Mouse (Mus musculus) thymus, postnatal 36 days (tissue): ENCODE data around the gene Atp5j2.
A peak's percentile ranks its signal among the peaks of the same experiment; 100 is the strongest.

ENCODE experiments used
- DNase-seq, 2 experiments: peaks; one replicate each; pipeline ENCODE4 v3.0.0; 2022; ENCODE audit warnings: mixed read lengths in 2 of 2

The Atp5j2 gene

GRCm38 (mm10) chr5:145200387-145200786, 8.5 kb upstream of the Atp5j2 start:
- DNase-seq, result no peak

DNA sequence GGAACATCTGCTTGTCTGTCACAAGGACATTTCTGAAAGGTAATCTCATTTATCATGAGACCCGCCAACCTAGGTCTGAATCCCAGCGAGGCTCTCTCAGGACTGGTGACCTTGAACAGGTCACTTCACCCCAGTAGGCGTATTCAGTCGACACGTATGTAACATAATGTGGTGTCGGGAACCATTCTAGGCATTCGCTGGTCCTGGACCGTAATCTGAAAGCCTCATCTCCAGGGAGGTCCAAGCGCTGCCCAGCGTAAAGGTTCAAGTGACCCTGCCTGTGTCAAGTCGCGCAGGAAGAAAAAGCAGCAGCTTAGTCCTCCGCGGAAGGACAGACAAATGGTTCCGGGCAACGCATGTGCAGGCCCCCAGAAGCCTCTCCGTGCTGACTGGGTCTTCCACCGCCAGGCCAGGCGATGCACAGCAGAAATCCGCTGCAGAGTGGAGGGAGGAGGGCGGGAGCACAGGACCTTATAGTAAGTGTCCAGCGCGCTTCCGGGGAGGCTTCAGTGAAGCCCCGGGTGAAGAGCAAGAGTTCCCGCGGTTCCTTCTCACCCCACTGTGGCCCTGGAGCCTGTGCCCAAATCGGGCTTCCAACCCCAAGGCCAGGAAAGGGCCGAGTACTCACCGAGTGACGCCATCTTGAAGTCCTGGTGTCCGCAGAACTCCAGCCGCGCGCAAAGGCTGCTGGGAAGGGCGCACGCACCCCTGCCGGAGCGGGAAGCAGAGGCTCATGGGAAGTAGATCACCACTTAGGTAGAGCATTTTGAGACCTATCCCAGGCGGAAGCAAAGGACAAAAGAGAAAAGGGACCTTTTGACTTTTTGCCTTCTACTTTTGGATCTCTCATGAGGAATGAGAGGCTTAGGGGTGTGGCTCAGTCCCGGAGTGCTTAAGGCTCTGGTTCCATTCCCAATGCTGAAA, 725 bp downstream of the Atp5j2 start:
- peak; percentile 86 to 88 for DNase-seq

DNA sequence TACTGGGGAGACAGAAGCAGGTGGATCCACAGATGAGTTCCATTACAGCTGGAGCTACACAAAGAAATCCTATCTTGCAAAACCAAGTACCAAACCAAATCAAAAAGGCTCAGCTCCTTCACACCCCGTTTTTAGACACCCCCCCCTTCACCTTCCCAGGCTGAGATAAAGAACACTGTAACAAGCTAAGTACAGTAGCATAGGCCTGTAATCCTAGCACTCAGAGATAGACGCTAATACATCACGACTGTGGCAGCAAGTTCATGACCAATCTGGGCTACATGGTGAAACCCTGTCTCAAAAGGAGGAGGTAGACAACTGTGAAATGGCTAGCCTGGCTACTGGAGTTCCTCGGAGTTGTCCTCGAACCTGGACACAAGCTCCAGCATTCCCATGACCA, 1.5 kb downstream of the Atp5j2 start:
- no peak for DNase-seq

DNA sequence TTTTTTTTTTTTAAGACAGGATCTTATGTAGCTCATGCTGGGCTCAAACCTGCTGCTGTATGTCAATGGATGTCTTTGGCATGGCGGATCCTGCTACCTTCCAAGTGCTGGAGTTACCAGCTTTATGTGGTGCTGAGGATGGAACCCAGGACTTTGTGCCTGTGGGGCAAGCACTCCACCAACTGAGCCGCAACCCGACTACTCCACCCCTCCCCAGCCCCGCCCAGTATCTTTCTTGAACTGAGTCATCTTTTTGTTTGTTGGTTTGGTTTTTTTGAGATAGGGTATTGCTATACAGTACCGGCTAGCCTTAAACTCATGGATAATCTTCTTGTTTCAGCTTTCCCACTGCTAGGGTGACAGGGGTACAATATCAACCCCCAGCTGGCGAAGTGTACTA, 2.4 kb downstream of the Atp5j2 start:
- no peak for DNase-seq

- no peak for DNase-seq
These were observed 6.6 kb downstream of the Atp5j2 start for GRCm38 (mm10) chr5:145185244-145185643.

- DNase-seq, result no peak
These were observed 13.3 kb downstream of the Atp5j2 start for GRCm38 (mm10) chr5:145178461-145178980.

- no peak for DNase-seq
These were observed 24.6 kb downstream of the Atp5j2 start for GRCm38 (mm10) chr5:145167306-145167661.

DNA sequence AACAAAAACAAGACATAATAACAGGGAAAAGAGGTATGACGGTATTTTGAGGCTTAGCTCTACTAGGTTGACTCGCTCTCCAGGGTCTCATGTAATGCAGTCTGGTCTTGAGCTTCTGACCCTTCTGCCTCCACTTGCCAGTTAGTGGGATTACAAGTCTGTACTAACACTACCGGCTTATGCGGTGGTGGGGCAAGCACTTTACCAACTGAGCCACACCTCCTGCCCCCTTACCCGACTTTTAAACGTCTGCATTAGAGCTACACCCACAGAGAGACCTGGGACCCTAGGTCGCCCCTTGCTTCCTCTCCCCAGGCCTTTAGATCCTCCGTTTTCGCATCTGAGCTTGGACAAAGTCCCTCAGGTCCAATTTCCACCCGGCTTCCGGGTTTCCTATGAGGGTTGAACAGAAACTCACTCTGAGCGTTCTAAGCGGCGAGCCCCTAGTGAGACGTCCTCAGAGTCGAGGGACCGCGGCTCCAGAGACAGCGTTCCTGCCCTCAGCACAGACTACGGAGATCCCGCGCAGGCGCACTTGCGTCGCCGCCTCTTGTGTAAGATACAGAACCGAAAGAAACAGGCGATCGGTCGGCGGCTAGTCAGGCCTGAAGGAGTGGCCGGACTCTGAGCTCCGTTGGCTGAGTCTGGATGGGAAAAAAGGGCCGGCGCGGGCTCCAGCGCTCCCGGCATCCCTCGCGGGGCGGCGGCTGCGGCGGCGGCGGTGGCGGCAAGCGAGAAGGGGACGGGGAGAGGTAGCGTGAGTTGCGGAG, 25.1 kb downstream of the Atp5j2 start, which contains the start of the genes Ptcd1 and Cpsf4:
Gene Ptcd1 (minus strand): TSS at position 573 of the 770 bp plus-strand sequence.
Gene Cpsf4 (plus strand): TSS at position 678 of the 770 bp plus-strand sequence.
- peak; percentile 99 for DNase-seq

DNA sequence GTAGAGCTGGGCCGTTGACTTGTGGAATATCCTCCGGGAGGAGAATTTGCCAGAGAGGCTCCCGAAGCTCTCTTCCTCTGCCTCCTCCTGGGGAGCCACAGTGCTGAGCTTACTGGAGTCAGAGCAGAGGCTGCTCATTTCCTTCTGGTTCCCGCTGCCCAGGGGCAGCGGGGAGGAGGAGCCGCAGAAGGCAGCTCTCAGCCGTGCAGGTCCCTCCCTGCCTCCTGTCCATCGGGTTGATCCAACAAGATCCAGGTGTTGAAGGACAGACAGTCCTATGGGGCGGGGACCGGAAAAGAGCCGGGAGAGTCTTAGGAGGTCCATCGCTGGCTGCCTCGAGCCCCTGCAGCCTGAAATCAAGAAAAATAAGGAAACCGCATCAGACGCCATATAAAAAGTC, 26.7 kb downstream of the Atp5j2 start:
- DNase-seq, result no peak

- no peak for DNase-seq
These were observed 27.2 kb downstream of the Atp5j2 start for GRCm38 (mm10) chr5:145164710-145165109.

- no peak for DNase-seq
These were observed 30.5 kb downstream of the Atp5j2 start for GRCm38 (mm10) chr5:145161361-145161760.

GRCm38 (mm10) chr5:145152690-145153089, 39.2 kb downstream of the Atp5j2 start:
- no peak for DNase-seq

- no peak for DNase-seq
These were observed 42.6 kb downstream of the Atp5j2 start for GRCm38 (mm10) chr5:145149294-145149693.

DNA sequence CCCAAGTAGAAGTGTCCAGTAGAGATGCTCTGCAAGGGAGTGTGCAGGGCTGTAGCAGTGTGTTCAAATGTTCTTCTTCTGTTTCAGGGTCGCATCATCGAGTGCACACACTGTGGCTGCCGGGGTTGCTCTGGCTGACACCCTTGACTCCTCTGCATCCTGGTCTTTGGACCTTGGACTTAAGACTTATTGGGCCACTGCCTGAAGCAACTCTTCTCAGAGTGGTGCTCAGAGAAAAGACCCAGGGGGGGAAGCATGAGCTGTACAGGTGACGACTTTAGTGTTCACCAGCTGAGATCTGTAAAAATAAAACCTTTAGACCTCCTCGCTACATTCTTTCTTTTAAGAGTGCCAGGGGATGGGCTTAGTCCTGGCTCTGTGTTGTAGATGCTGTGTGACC, 44.1 kb downstream of the Atp5j2 start:
- DNase-seq, result no peak

- DNase-seq, result no peak
These were observed 51.3 kb downstream of the Atp5j2 start for GRCm38 (mm10) chr5:145140611-145141010.

DNA sequence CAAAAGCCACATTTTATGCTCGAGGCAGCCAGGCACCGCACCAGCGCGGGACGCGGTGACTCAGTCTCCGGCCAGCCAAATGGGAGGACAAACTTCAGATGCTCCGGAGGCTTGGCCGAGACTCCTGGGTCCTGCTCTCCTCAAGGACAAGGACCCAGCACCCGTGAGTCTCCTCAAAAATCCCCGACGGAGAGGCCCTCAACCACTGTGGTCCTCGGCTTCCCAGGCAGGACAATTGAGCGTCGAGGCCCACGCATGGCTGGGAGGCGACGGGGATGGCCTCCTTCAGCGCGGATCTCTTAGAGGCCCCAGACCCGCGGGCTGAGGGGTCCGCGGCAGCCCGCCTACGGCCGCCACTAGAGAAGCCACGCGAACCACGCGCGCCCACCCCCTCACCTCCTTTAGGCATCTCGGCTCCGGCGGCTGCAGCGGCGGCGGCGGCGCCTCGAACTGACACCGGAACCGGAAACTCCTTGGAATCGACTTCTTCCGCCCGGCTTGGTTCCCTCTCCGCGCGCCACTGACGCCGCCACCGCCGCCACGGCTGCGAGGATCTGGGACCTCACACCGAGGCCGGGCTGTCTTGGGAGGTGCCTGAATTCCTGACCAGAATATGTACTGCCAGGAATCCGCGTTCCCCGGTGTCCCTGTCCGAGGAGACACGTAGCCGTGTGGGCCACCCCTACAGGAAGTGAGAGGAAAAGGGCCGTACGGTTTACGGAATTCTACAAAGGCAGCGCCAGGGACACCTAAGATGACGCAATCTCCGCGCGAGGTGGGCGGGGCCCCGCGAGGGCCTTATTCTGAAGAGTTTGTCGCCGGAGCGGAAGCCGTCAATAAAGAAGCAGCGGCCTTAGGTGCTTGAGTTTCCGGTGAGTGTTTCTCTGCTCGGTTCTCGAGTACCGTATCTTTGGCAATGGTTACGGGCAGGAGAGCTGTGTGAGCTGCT, 52.0 kb downstream of the Atp5j2 start, which contains the start of the genes Pdap1 and Bud31:
Gene Pdap1 (minus strand): TSS at position 668 of the 949 bp plus-strand sequence.
Gene Bud31 (plus strand): TSS at position 792 of the 949 bp plus-strand sequence.
- peak; percentile 94 for DNase-seq

GRCm38 (mm10) chr5:145138836-145139235, 53.0 kb downstream of the Atp5j2 start:
- DNase-seq, result no peak
